17 mouse cellular contexts compared by ENCODE assay signal in genomic region chr12:13161051-13161450, GRCm38 (mm10).
"Had no signal": no experiment of that assay in that cellular context is flagged by ENCODE, and none has a peak within 500 bp of the region (broad histone marks: within the 10 kb centered on the region; RNA-seq: fewer than 3 reads in every experiment).

No protein-coding gene starts in this region.

- ATAC-seq: lung, postnatal 0 days; midbrain, embryonic 13.5 days had no signal

- H3K27me3 ChIP-seq: lung, embryonic 15.5 days; midbrain, embryonic 13.5 days; midbrain, embryonic 15.5 days; neural tube, embryonic 12.5 days; stomach, embryonic 15.5 days had no signal

- H3K4me2 ChIP-seq: lung, embryonic 15.5 days; midbrain, embryonic 11.5 days; midbrain, embryonic 13.5 days; midbrain, embryonic 15.5 days; neural tube, embryonic 12.5 days; stomach, embryonic 15.5 days had no signal

- H3K9ac ChIP-seq: lung, embryonic 15.5 days; midbrain, embryonic 13.5 days; midbrain, embryonic 15.5 days; neural tube, embryonic 12.5 days; stomach, embryonic 15.5 days had no signal

- H3K36me3 ChIP-seq: lung, embryonic 15.5 days; midbrain, embryonic 13.5 days; midbrain, embryonic 15.5 days; neural tube, embryonic 12.5 days; stomach, embryonic 15.5 days had no signal

- H3K27ac ChIP-seq: lung, embryonic 15.5 days; macrophage; midbrain, embryonic 13.5 days; midbrain, embryonic 15.5 days; neural tube, embryonic 12.5 days; stomach, embryonic 15.5 days; stomach, postnatal 0 days had no signal

- DNase-seq: lung, adult 2 months; lung, postnatal 14 days; lung, postnatal 36 days; right cerebral cortex, postnatal 14 days; thymus, adult 2 months; thymus, postnatal 25 days; thymus, postnatal 4 days had no signal

- H3K4me1 ChIP-seq: megakaryocyte, embryonic 14.5 days; stomach, embryonic 15.5 days had no signal

- H3K9me3 ChIP-seq: lung, embryonic 15.5 days; megakaryocyte, embryonic 14.5 days; midbrain, embryonic 13.5 days; midbrain, embryonic 15.5 days; neural tube, embryonic 12.5 days; stomach, embryonic 15.5 days had no signal

- H3K4me3 ChIP-seq: lung, embryonic 15.5 days; megakaryocyte, embryonic 14.5 days; midbrain, embryonic 13.5 days; midbrain, embryonic 15.5 days; neural tube, embryonic 12.5 days; stomach, embryonic 15.5 days had no signal
